Mouse (Mus musculus): Measurements from ENCODE around the gene Qrfpr.

DNA sequence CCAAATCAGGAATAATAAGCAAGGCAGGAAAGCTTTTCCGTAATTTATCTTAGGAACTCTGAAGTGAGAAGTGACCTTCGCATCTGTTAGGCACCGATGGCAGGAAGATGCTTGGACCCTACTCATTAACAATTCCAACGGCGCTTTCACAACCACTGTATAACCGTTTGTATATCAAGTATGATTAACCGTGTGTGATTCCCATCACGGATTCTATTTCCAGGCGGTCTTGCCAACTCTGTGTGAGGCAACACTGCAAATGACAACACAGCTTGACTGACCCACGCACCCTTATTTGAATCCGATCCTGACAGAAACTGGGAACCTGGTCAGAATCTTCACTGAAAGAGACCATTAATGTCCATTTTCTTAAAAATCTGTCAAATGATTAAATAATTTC, 41.8 kb upstream of the Qrfpr start:
- TF ChIP-seq CTCF (IDR thresholded peaks at IDR 0.05; ENCODE audit: low read depth, low read length), result no peak
- TF ChIP-seq POLR2A (IDR thresholded peaks at IDR 0.05; ENCODE audit: extremely low read depth, insufficient read depth, low read length), result no peak
